Mouse (Mus musculus) frontal cortex, adult (tissue): ENCODE measurements around the gene Ltbp3.
A peak's percentile ranks its signal among the peaks of the same experiment; 100 is the strongest.

Experiments used
- ATAC-seq: cut with Nextera tagmentation; 2 replicates; pipeline ENCODE4 v1.9.2; 2017; ENCODE audit warnings: mild to moderate bottlenecking, moderate library complexity, mixed read lengths; ENCODE audit not compliant: low TSS enrichment

The Ltbp3 gene

DNA sequence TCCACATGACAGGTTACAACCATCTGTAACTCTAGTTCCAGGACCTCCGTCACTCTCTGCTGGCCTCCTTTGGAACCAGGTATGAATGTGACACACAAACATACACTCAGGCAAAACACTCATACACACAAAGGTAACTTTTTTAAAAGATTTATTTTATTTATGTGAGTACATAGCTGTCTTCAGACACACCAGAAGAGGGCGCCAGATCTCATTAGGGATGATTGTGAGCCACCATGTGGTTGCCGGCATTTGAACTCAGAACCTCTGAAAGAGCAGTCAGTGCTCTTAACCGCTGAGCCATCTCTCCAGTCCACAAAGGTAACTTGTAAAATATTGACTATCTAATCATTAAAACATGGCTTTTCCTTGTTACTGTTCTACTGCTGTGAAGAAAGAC, 50.6 kb downstream of the Ltbp3 start:
- no peak for ATAC-seq

DNA sequence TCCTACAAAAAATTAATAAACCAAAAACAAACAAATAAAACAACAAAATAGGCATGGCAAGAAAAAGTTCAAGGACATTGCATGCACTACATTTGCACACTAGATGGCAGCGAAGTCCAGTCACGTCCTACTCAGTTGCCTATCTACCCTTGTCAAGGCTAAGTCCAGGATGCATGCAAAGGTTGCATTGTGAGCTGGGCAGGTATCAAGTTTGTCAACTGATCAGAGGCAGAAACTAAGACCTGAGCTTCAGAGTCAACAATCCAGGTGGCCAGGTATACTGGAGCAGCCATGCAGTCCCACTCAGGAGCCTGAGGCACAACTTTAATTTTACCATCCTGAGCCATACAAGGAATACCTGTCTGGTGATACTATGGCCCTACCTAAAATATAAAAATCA, 52.4 kb downstream of the Ltbp3 start:
- ATAC-seq = no peak

- peak; percentile 54 for ATAC-seq
Measured at GRCm38 (mm10) chr19:5793917-5794770, 53.4 kb downstream of the Ltbp3 start.

- ATAC-seq = peak; percentile 13; the same call in 1 of the 2 replicates
Measured at GRCm38 (mm10) chr19:5794771-5795576, 54.3 kb downstream of the Ltbp3 start.

GRCm38 (mm10) chr19:5795668-5796572, 55.2 kb downstream of the Ltbp3 start:
- ATAC-seq = no peak

GRCm38 (mm10) chr19:5796573-5797111, 55.9 kb downstream of the Ltbp3 start:
- ATAC-seq = no peak

DNA sequence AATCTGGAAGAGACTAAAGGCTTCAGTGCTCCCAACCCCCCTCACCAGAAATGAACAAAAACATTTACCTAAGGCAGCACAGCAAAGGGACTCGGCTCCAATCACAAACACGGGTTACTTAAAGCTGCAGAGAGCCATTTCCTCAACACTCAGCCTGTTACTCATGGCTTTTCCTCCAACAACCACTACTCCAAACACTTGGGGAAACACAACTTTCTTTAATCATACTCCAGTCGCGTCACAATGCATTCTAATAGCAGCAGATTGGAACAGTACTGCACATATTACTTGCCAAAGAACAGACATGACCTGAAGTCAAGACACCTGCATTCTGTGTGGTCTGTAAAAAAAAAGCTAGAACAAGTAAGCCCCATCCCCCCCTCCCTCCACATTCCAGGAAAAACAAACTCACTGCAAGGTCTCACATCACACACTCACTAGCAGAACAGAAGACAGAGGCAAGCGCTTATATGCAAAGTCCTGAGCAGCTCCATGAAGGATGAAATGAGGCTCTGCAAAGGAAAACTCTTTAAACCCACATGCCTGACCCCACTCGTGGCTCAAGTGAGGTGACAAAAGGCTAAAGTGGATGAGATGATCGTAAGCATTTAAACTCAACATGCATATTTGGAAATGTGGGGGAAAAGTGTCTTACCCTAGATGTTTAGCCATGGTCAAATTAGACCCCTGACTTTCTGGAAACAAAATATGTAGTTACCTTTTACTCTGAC, 56.8 kb downstream of the Ltbp3 start:
- no peak for ATAC-seq

DNA sequence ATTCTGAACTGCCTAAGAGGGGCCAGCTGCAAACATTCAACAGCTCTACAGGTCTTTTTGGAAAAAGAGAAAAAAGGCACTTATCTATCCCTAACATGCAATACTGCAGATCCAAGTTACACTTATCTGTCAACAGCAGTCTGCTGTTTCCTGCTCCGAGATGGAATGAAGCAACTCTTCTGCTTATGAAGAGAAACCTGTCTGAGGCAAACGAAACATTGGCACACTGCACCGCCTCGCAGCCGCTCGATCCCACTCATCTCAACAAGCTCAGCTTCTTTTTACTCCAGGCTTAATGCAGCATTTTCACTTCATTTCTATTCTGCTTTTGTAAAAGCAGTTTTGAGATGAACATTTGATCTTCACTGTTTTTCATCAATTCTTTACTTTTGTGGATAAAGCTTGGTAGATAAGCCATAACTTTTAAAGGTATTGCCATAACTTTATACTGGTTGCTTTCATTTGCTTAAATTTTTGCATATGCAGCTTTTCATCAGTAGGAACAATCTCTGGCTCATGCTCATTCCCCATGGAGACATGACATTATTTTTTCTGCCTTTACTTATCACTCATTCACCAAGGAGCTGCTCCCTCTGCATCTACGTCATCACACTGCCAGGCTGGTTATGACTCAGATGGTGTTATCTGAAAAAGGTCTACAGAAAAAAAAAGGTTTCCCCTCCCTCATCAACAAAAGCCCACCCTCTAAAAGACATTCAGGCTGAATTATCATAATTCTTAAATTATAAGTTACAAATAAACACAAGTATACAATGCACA, 58.2 kb downstream of the Ltbp3 start:
- no peak for ATAC-seq

GRCm38 (mm10) chr19:5799566-5800349, 59.1 kb downstream of the Ltbp3 start:
- no peak for ATAC-seq

- ATAC-seq = no peak
Measured at GRCm38 (mm10) chr19:5800350-5800631, 59.6 kb downstream of the Ltbp3 start.

DNA sequence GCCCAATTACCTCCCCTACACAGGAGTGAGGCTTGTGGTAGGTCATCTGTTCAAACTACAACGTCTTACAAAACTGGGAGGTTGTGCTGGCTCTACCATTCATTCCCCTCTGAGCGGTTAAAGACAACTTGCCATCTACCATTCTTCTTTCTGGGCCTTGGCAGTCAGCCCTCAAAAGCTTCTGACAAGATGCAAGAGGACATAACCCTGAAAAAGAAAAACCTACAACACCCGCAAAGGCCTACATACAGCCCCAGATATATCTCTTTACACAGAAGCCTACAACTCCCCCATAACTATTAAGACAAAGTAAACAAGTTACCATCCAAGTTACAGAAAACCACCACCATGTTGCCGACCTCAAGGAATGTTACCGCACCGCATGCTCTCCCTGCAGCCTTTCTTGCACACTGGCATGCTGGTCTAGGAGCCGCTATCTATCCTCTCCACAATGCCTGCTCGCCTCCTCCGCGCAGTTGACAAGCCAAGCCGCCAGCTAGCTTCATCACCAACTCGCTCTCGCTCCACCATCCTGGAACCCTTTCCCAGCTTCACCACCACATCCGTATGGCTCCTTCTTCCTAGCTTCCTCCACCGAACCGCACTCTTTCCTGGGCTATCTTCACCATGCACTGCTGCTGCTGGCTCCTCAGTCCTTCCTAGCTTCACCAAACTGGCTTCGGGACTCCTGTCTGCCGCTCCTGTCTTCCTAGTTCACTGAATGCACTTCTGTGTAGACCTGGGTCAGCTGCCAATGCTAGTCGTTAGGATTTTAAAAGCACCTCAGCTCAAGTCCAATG, 60.1 kb downstream of the Ltbp3 start:
- no peak for ATAC-seq

- no peak for ATAC-seq
Measured at GRCm38 (mm10) chr19:5801432-5801964, 60.8 kb downstream of the Ltbp3 start.

GRCm38 (mm10) chr19:5802011-5802786, 61.5 kb downstream of the Ltbp3 start:
- peak; percentile 14 for ATAC-seq

GRCm38 (mm10) chr19:5802787-5803040, 62.0 kb downstream of the Ltbp3 start:
- ATAC-seq = no peak

- peak; percentile 58 for ATAC-seq
Measured at GRCm38 (mm10) chr19:5803041-5803880, 62.6 kb downstream of the Ltbp3 start.

DNA sequence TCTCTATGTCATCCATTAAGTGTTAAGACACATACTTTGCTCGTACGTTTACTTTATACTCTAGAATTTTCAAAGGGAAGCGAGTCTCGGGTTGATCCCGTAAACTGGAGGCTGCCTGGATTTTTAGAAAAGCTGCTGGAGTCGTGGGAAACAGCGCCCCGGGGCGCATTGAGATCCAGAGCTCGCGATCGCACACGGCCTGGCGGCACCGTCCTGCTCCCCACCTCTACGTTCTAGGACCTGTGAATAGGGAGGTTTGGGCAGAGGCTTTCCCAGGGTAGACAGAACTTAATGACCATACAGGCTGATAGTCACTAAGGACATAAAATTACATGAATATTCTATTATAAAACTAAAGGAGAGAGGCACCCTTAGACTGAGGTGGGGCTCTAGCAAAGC, 63.2 kb downstream of the Ltbp3 start:
- ATAC-seq = no peak

DNA sequence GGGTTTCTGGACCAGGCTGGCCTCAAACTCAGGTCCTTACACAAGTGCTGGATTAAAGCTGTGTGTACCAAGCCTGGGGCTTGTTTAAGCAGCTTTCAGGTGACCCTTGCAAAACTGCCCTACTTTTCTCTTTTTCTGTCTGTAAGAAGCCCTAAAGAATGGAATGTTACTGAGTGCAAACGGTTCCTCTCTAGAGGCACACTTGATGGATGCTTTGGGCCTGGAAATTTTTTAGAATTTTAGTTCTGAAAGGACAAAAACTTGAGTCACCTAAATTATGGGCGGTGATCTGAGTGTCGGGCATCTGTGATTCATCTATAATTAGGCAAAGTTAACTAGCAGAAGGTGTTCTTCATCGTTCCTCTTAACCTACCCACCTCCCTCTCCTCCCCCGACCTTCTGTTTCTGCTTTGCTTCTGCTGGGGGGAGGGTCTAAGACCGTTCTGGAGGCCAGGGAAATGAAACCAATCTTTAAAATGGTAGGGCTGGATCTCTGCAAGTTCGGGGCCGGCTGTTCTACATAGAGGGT, 63.7 kb downstream of the Ltbp3 start:
- peak; percentile 30 for ATAC-seq
